Mouse (Mus musculus) spleen, adult 12 weeks (tissue): ENCODE measurements around the gene Agap1.

Experiments
- DNase-seq: peaks from one replicate; pipeline ENCODE4 v3.0.0; 2022; ENCODE audit warnings: low spot score

Gene Agap1

GRCm38 (mm10) chr1:89544094-89544493, 89.5 kb downstream of the Agap1 start:
- DNase-seq = no peak

- DNase-seq = no peak
Observed at GRCm38 (mm10) chr1:89545099-89545498, 90.5 kb downstream of the Agap1 start.

- DNase-seq = no peak
Observed at GRCm38 (mm10) chr1:89547525-89548504, 93.2 kb downstream of the Agap1 start.

- no peak for DNase-seq
Observed at GRCm38 (mm10) chr1:89550061-89550869, 95.7 kb downstream of the Agap1 start.

GRCm38 (mm10) chr1:89552470-89552869, 97.9 kb downstream of the Agap1 start:
- DNase-seq = no peak

GRCm38 (mm10) chr1:89553791-89554190, 99.2 kb downstream of the Agap1 start:
- DNase-seq = no peak

- DNase-seq = no peak
Observed at GRCm38 (mm10) chr1:89554969-89555856, 100.6 kb downstream of the Agap1 start.

GRCm38 (mm10) chr1:89556006-89556405, 101.4 kb downstream of the Agap1 start:
- no peak for DNase-seq

- DNase-seq = no peak
Observed at GRCm38 (mm10) chr1:89557401-89557800, 102.8 kb downstream of the Agap1 start.

- no peak for DNase-seq
Observed at GRCm38 (mm10) chr1:89558080-89558479, 103.5 kb downstream of the Agap1 start.

- DNase-seq = no peak
Observed at GRCm38 (mm10) chr1:89563399-89563798, 108.8 kb downstream of the Agap1 start.

GRCm38 (mm10) chr1:89566578-89567488, 112.2 kb downstream of the Agap1 start:
- no peak for DNase-seq

GRCm38 (mm10) chr1:89568546-89569405, 114.2 kb downstream of the Agap1 start:
- no peak for DNase-seq

GRCm38 (mm10) chr1:89570522-89571299, 116.1 kb downstream of the Agap1 start:
- DNase-seq = no peak

GRCm38 (mm10) chr1:89573486-89573885, 118.9 kb downstream of the Agap1 start:
- no peak for DNase-seq

GRCm38 (mm10) chr1:89574941-89575890, 120.6 kb downstream of the Agap1 start:
- no peak for DNase-seq

- DNase-seq = no peak
Observed at GRCm38 (mm10) chr1:89576174-89576890, 121.7 kb downstream of the Agap1 start.
